Mouse (Mus musculus): ENCODE measurements around the gene 3110009E18Rik. TPM values are rescaled to one million over a fixed set of nuclear protein-coding genes. Genes with fewer than 3 reads are reported as not detected.

The 3110009E18Rik gene
- polyA plus RNA-seq, 1 experiment from 2014 or later: 16.7 TPM

GRCm38 (mm10) chr1:120231334-120231733, 110.3 kb downstream of the 3110009E18Rik start:
- Histone ChIP-seq H3K4me3 (ENCODE audit: low read length) (no peak overlapping the region), H3K27ac (ENCODE audit: low read length) (no peak overlapping the region), H3K4me2 (replicated peaks; ENCODE audit: low read depth, low read length) (no peak overlapping the region), H3K36me3 (ENCODE audit: insufficient read depth, low read length) (no peaks in the 10 kb centered on the region), H3K9me3 (ENCODE audit: low read length) (no peaks in the 10 kb centered on the region), H3K4me1 (ENCODE audit: insufficient read depth, low read length) (no peaks in the 10 kb centered on the region), H3K27me3 (ENCODE audit: insufficient read depth, low read length) (0 out of 2 replicates have a peak, but pooled peaks cover 3% of the 10 kb centered on the region), H3K9ac (replicated peaks; ENCODE audit: low read length) (no peak overlapping the region)
- 0 out of 2 replicates have a peak, but pooled peaks have one; percentile 36 for ATAC-seq (ENCODE audit: low FRiP score, low TSS enrichment)
- WGBS: 31% methylated on average over 6 of the region's 6 CpGs

GRCm38 (mm10) chr1:120232170-120232569, 111.2 kb downstream of the 3110009E18Rik start:
- Histone ChIP-seq H3K4me1 (ENCODE audit: insufficient read depth, low read length) (no peaks in the 10 kb centered on the region), H3K36me3 (ENCODE audit: insufficient read depth, low read length) (no peaks in the 10 kb centered on the region), H3K9ac (replicated peaks; ENCODE audit: low read length) (no peak overlapping the region), H3K4me3 (ENCODE audit: low read length) (no peak overlapping the region), H3K27me3 (ENCODE audit: insufficient read depth, low read length) (0 out of 2 replicates have a peak, but pooled peaks cover 3% of the 10 kb centered on the region), H3K9me3 (ENCODE audit: low read length) (no peaks in the 10 kb centered on the region), H3K27ac (ENCODE audit: low read length) (no peak overlapping the region), H3K4me2 (replicated peaks; ENCODE audit: low read depth, low read length) (no peak overlapping the region)
- ATAC-seq (ENCODE audit: low FRiP score, low TSS enrichment): no peak
- WGBS: 78% methylated on average over 6 of the region's 6 CpGs

GRCm38 (mm10) chr1:120235631-120236215, 114.7 kb downstream of the 3110009E18Rik start:
- H3K4me1 ChIP-seq (ENCODE audit: insufficient read depth, low read length): no peaks in the 10 kb centered on the region
- no peak for ATAC-seq (ENCODE audit: low FRiP score, low TSS enrichment)
- H3K27me3 ChIP-seq (ENCODE audit: insufficient read depth, low read length): no peaks in the 10 kb centered on the region
- H3K4me2 ChIP-seq (replicated peaks; ENCODE audit: low read depth, low read length): no peak overlapping the region
- H3K9ac ChIP-seq (replicated peaks; ENCODE audit: low read length): no peak overlapping the region
- H3K4me3 ChIP-seq (ENCODE audit: low read length): no peak overlapping the region
- 81% methylated on average over 6 of the region's 6 CpGs for WGBS
- no peaks in the 10 kb centered on the region for H3K9me3 ChIP-seq (ENCODE audit: low read length)
- H3K36me3 ChIP-seq (ENCODE audit: insufficient read depth, low read length): no peaks in the 10 kb centered on the region
- H3K27ac ChIP-seq (ENCODE audit: low read length): no peak overlapping the region

- 79% methylated on average over 14 of the region's 14 CpGs for WGBS
- Histone ChIP-seq H3K27ac (ENCODE audit: low read length) (no peak overlapping the region), H3K4me2 (replicated peaks; ENCODE audit: low read depth, low read length) (no peak overlapping the region), H3K9me3 (ENCODE audit: low read length) (no peaks in the 10 kb centered on the region), H3K27me3 (ENCODE audit: insufficient read depth, low read length) (no peaks in the 10 kb centered on the region), H3K9ac (replicated peaks; ENCODE audit: low read length) (no peak overlapping the region), H3K4me1 (ENCODE audit: insufficient read depth, low read length) (no peaks in the 10 kb centered on the region), H3K4me3 (ENCODE audit: low read length) (no peak overlapping the region), H3K36me3 (ENCODE audit: insufficient read depth, low read length) (no peaks in the 10 kb centered on the region)
- no peak for ATAC-seq (ENCODE audit: low FRiP score, low TSS enrichment)
These were observed 115.4 kb downstream of the 3110009E18Rik start for GRCm38 (mm10) chr1:120236424-120236823.

- Histone ChIP-seq H3K36me3 (ENCODE audit: insufficient read depth, low read length) (no peaks in the 10 kb centered on the region), H3K27me3 (ENCODE audit: insufficient read depth, low read length) (no peaks in the 10 kb centered on the region), H3K9ac (replicated peaks; ENCODE audit: low read length) (no peak overlapping the region), H3K9me3 (ENCODE audit: low read length) (no peaks in the 10 kb centered on the region), H3K4me3 (ENCODE audit: low read length) (no peak overlapping the region), H3K4me2 (replicated peaks; ENCODE audit: low read depth, low read length) (no peak overlapping the region), H3K4me1 (ENCODE audit: insufficient read depth, low read length) (no peaks in the 10 kb centered on the region), H3K27ac (ENCODE audit: low read length) (no peak overlapping the region)
- WGBS: 85% methylated on average over 1 of the region's 1 CpGs
- no peak for ATAC-seq (ENCODE audit: low FRiP score, low TSS enrichment)
These were observed 116.1 kb downstream of the 3110009E18Rik start for GRCm38 (mm10) chr1:120237068-120237467.

Other genes starting within 250 kb of the 3110009E18Rik start
- gene Tmem177, start 208.0 kb upstream of the 3110009E18Rik start, polyA plus RNA-seq (2015; fragmentation: Nextera tagmentation; extraction: Ambion mirVana): 8.7 and 9.2 TPM in 2 replicates
- gene Cfap221, start 124.0 kb upstream of the 3110009E18Rik start, polyA plus RNA-seq (2015; fragmentation: Nextera tagmentation; extraction: Ambion mirVana): 0.21 and 0.22 TPM in 2 replicates
- 0.42 and 0.73 TPM in 2 replicates for gene Sctr, start 114.3 kb upstream of the 3110009E18Rik start, polyA plus RNA-seq (2015; fragmentation: Nextera tagmentation; extraction: Ambion mirVana)
- 78.9 and 83.5 TPM in 2 replicates for gene Tmem37, start 47.1 kb upstream of the 3110009E18Rik start, polyA plus RNA-seq (2015; fragmentation: Nextera tagmentation; extraction: Ambion mirVana)
- gene Dbi, start 109 bp upstream of the 3110009E18Rik start, polyA plus RNA-seq (2015; fragmentation: Nextera tagmentation; extraction: Ambion mirVana): 658 and 708 TPM in 2 replicates
- 2.8 and 4.0 TPM in 2 replicates for gene Steap3, start 151.5 kb downstream of the 3110009E18Rik start, polyA plus RNA-seq (2015; fragmentation: Nextera tagmentation; extraction: Ambion mirVana)
- gene C1ql2, start 219.4 kb downstream of the 3110009E18Rik start, polyA plus RNA-seq (2015; fragmentation: Nextera tagmentation; extraction: Ambion mirVana): 0.07 TPM in 1 of 2 replicates, not detected in the other

All from kidney, embryonic 16.5 days (tissue).